Mouse (Mus musculus) thymus, postnatal 4 days (tissue): ENCODE results near the gene Apaf1.
A peak's percentile ranks its signal among the peaks of the same experiment; 100 is the strongest.

ENCODE experiments used
- DNase-seq: peaks from one replicate; pipeline ENCODE4 v3.0.0; 2021

Gene Apaf1

GRCm38 (mm10) chr10:91082550-91083392, at the start of gene Apaf1, which contains the start of gene Ikbip:
TSS of gene Apaf1 (minus strand) at chr10:91082770.
TSS of gene Ikbip (plus strand) at chr10:91082940.
- peak; percentile 100 for DNase-seq

- no peak for DNase-seq
Observed at GRCm38 (mm10) chr10:91131565-91131964, 49.0 kb upstream of the Apaf1 start.

DNA sequence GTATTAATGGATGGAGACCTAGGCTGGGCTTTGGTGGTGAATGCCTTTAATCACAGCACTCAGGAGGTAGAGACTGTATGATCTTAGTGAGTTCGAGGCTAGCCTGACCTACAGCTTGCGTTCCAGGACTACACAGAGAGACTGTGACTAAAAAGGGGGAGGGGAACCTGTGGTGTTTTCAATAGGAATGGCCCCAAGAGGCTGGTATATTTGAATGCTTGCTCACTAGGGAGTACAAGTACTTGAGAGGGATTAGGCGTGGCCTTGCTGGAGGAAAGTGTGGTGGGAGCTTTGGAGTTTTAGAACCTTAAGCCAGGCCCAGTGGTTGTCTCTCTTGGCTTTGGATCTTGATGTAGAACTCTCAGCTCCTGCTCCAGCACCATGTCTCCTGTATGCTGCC, 48.2 kb upstream of the Apaf1 start:
- DNase-seq = no peak

DNA sequence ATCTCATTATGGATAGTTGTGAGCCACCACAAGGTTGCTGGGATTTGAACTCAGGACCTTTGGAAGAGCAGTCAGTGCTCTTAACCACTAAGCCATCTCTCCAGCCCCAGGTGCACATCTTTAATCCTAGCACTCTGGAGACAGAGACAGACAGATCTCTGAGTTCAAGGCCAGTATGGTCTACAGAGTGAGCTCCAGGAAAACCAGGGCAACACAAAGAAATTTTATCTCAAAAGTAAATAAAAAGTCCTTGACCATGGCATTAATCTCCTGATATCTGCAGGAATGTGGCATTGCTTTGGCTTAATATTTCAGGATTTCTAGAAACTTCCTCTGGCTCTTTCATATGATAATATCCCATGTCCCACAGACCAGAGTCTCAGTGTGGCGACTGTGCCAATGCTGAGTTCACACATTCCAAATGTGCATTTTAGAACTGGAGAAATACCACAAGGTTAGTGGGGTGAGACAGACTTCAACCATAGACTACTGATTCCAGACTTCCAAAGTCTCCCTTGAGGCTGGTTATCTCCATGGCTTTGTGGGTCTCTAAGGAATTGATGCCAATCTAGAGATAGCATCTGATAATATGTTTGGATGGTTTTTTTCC, 46.1 kb upstream of the Apaf1 start:
- no peak for DNase-seq

- no peak for DNase-seq
Observed at GRCm38 (mm10) chr10:91127395-91127794, 44.8 kb upstream of the Apaf1 start.

GRCm38 (mm10) chr10:91126618-91127355, 44.2 kb upstream of the Apaf1 start:
- no peak for DNase-seq

GRCm38 (mm10) chr10:91123828-91124822, 41.6 kb upstream of the Apaf1 start, which contains the start of gene Slc25a3:
TSS of gene Slc25a3 (minus strand) at chr10:91124059.
- DNase-seq = peak; percentile 99

DNA sequence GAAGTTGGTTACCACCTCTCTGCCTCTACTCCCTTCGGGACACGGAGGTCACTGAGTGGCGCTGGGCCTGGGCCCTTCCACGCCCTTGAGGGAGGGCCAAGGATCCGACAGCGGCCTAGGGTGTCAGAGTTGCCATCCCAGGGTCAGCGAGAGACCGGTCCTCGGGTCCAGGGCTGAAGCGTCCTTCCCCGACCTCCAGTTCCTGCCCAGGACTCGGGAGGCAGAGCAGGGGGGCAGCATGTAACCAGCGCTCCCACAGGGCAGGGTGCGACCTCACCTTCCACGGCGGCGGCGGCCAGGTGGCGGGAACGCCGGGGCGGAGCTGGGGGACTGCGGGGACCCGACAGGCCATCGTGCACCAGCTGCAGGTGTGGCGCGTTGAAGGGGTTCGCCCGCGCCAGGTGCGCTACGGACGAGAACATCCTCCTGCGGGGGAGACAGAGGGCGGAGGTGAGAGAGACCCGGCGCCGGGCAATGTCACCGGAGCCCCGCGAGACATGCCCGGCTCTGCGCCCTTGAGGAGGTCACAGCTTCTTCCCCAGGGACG, 40.8 kb upstream of the Apaf1 start:
- DNase-seq = peak; percentile 76

GRCm38 (mm10) chr10:91122646-91123045, 40.1 kb upstream of the Apaf1 start:
- DNase-seq = no peak

DNA sequence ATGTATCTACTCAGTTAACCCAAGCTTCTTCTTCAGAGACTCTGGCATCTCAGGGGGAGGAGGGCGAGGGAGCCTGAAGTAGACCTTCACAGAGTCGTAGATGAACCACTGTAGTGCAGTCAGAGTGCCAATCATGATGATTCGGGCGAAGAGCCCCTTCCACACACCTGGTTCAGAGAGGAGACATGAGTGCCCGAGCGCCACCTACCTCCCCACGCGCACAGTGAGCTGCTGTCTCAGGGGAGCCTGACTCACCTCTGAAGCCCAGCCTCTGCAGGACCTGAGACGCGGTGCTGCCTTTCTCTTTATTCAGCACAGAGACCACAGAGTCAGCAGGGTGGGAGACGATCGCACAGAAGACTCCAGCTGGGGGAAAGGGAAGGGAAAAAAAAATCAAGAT, 34.4 kb upstream of the Apaf1 start:
- peak; percentile 15 for DNase-seq

GRCm38 (mm10) chr10:91109841-91110240, 27.3 kb upstream of the Apaf1 start:
- DNase-seq = no peak

- DNase-seq = no peak
Observed at GRCm38 (mm10) chr10:91105981-91106380, 23.4 kb upstream of the Apaf1 start.

DNA sequence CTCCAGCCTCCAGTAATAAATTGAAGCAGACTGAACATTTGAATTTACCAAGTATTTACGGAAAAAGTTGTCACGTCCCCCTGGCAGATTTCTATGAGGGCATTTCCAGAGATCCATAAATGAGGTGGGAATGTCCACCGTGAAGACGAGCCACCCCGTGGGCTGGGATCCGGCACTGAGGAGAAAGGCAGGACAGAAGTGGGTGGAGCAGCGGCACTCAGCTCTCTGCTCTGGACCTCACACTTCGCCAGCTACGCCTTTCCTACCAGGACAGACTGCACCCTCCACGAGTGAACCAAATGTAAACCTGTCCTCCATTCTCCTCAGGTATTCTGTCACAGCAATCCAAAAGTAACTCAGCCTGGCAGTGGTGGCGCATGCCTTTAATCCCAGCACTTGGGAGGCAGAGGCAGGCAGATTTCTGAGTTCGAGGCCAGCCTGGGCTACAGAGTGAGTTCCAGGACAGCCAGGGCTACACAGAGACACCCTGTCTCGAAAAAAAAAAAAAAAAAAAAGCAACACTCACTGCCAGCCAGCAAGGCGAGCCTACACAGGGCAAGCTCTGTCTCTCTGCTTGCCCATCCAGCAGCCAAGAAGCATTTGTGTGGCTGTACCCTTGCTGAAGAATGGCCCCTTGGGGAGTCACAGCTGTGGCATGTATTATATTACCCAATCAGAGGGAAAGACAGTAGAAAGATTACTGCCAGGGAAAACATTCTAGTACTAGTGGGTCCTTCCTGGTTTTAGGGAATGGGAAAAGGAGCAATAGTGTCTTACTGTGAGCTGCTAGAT, 20.4 kb upstream of the Apaf1 start:
- no peak for DNase-seq

DNA sequence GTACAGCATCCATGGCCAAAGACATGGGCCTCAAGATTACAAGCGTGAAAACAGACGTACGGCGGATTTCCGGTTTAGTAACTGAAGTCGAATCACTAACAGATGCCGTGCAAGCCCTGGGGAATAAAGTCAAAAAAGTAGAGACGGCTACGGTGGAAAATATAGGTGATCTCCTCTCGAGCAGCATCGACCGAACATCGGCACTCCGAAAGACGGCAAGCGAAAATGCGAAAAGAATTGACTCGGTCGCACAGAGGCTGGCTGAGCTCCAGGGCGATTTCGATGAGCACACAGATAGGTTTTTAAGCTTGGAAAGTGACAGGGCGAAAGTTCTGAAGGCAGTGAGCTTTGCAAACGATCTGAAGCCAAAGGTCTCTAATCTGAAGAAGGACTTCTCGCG, 19.4 kb upstream of the Apaf1 start:
- DNase-seq = no peak

GRCm38 (mm10) chr10:91100101-91100500, 17.5 kb upstream of the Apaf1 start:
- DNase-seq = no peak

DNA sequence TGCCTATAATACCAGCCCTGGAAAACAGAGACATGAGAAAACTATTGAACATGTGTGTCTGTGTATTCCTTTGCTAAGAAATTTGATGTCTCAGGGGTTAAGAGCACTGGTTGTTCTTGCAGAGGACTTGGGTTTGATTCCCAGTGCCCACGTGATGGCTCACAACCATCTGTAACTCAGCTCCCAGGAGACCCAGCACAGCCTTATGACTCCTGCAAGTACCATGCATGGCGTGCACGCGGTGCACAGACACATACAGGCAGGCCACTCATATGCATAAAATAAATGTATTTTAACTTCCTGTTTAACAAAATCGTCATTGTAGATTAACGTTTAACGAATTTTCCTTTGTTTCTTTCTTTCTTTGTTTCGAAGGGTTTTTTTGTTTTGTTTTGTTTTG, 15.5 kb upstream of the Apaf1 start:
- no peak for DNase-seq

- no peak for DNase-seq
Observed at GRCm38 (mm10) chr10:91094251-91095104, 11.9 kb upstream of the Apaf1 start.

GRCm38 (mm10) chr10:91092812-91093211, 10.2 kb upstream of the Apaf1 start:
- no peak for DNase-seq

DNA sequence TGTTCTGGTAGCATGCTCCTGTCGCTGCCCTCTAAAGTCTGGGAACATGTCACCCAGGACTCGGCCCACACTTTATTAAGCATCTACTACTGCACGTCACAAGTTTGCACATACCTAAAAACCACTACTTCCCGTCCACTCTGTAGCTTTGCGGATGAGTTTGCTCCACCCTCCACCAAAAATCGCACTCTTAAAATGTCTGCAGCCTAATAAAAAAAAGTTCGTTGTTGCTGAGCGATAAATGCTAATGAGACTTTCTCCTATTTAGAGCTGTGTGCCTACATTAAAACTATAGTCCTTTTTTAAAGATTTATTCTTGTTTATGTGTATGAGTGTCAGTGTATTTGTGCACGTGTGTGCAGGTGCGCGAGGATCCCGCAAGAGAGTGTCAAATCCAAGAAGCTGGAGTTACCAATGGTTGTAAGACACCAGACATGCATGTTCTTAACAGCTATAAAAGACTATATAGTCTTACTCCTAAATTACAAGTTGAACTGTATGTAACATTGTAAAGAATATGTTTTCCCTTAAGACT, 890 bp upstream of the Apaf1 start:
- DNase-seq = no peak

GRCm38 (mm10) chr10:91081959-91082507, 537 bp downstream of the Apaf1 start:
- DNase-seq = no peak
